Mouse (Mus musculus) hematopoietic multipotent progenitor cell, adult 10-12 weeks (in vitro differentiated cells): ENCODE results near the gene Olfr1355. TPM values are rescaled to one million over a fixed set of nuclear protein-coding genes. Genes with fewer than 3 reads are reported as not detected.

ENCODE experiments used
- polyA plus RNA-seq: library from polyadenylated mRNA; stranded (reverse); fragments of >175 nt; gene quantifications from 2 replicates; pipeline ENCODE4 v1.2.3, GENCODE M21; 2012; ENCODE audit warnings: low replicate concordance

The Olfr1355 gene
- not detected in 2 replicates for polyA plus RNA-seq

DNA sequence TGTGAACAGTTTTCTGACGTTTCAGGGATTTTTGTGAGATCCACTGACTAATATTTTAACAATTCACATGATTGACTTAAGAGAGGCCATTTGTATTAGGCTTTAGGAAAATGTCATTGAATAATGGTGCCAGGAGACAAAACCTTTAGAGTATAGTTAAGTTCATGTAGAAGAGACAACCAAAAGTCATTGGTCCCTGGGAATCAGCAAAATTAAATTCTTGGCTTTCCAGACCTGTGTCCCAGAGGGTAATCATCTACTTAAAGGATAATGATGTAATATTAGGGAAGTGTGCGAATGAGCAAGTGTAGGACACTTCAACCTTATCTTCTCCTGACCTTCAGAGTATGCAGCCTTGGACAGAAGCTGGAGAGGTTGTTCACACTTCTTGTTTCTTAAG lies at the start of gene Olfr1355:
Gene Olfr1355 (plus strand): TSS at position 301 of the 400 bp plus-strand sequence.

DNA sequence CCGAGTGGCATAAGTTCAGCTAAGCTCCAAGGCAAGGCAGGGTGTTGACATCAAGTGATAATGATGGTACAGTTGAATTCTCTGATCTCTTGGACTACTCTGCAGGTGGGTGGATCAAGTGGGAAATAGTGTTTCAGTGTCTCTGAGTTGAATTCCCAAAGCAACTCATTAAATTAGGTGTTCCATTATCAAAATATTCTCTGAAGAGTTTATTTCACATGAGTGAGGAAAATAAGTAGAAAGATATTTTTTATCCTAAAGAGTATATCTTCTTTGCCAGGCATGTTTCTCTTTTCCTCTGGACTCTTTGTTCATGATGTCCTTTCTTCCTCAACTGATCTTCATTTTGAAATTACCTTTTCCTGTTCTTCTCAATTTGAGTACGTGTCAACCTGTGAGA lies 23.3 kb upstream of the Olfr1355 start, which contains the start of gene Olfr1356:
Gene Olfr1356 (minus strand): TSS at position 101 of the 400 bp plus-strand sequence.

DNA sequence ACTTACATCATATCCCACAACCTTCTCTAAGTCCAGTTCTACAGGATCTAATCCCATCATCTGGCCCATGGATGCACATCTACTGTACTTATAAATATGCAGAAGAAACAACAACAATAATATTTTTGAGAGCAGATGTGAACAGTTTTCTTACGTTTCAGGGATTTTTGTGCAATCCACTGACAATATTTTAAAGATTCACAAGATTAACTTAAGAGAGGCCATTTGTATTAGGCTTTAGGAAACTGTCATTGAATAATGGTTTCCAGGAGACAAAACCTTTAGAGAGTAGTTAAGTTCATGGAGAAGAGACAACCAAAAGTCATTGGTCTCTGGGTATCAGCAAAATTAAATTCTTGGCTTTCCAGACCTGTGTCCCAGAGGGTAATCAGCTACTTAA lies 37.5 kb downstream of the Olfr1355 start, which contains the start of gene Olfr1354:
Gene Olfr1354 (plus strand): TSS at position 301 of the 400 bp plus-strand sequence.

Other genes starting within 250 kb of the Olfr1355 start
- not detected in 2 replicates for gene Casp14, start 157.2 kb upstream of the Olfr1355 start, polyA plus RNA-seq
- not detected in 2 replicates for gene Ccdc105, start 122.5 kb upstream of the Olfr1355 start, polyA plus RNA-seq
- not detected in 2 replicates for gene Slc1a6, start 95.0 kb upstream of the Olfr1355 start, polyA plus RNA-seq
- gene Olfr1356, start 23.4 kb upstream of the Olfr1355 start, polyA plus RNA-seq: not detected in 2 replicates
- gene Olfr1354, start 37.6 kb downstream of the Olfr1355 start, polyA plus RNA-seq: not detected in 2 replicates
- gene Olfr8, start 75.1 kb downstream of the Olfr1355 start, polyA plus RNA-seq: not detected in 2 replicates
- not detected in 2 replicates for gene Olfr1353, start 87.8 kb downstream of the Olfr1355 start, polyA plus RNA-seq
- gene Olfr1352, start 105.5 kb downstream of the Olfr1355 start, polyA plus RNA-seq: not detected in 2 replicates
- gene Olfr1351, start 136.9 kb downstream of the Olfr1355 start, polyA plus RNA-seq: not detected in 2 replicates
- not detected in 2 replicates for gene Olfr57, start 153.2 kb downstream of the Olfr1355 start, polyA plus RNA-seq
- 0.88 and 2.2 TPM in 2 replicates for gene 2610008E11Rik, start 222.1 kb downstream of the Olfr1355 start, polyA plus RNA-seq